Mouse (Mus musculus): ENCODE results near the gene Bcl2l12. TPM values are rescaled to one million over a fixed set of nuclear protein-coding genes. Genes with fewer than 3 reads are reported as not detected.

Bcl2l12 gene
- polyA plus RNA-seq, 1 experiment from 2014 or later, result 42.1 TPM

Small RNA genes lying within 50 kb of the gene (microRNA-seq; reads per million reads assigned to microRNA genes)
- gene Mir7054, result not detected

Other genes with a start within 250 kb of the Bcl2l12 start
- gene Zfp473, start 247.7 kb downstream of the Bcl2l12 start, polyA plus RNA-seq (2016; fragmentation: Nextera tagmentation; extraction: Ambion mirVana), result 0.78 and 0.98 TPM in 2 replicates
- gene Nup62, start 182.6 kb downstream of the Bcl2l12 start, polyA plus RNA-seq (2016; fragmentation: Nextera tagmentation; extraction: Ambion mirVana), result 90.9 and 93.3 TPM in 2 replicates
- 0.78 and 1.1 TPM in 2 replicates for gene Il4i1, start 182.3 kb downstream of the Bcl2l12 start, polyA plus RNA-seq (2016; fragmentation: Nextera tagmentation; extraction: Ambion mirVana)
- 2.6 and 2.7 TPM in 2 replicates for gene Atf5, start 182.1 kb downstream of the Bcl2l12 start, polyA plus RNA-seq (2016; fragmentation: Nextera tagmentation; extraction: Ambion mirVana)
- 105 and 108 TPM in 2 replicates for gene Akt1s1, start 149.7 kb downstream of the Bcl2l12 start, polyA plus RNA-seq (2016; fragmentation: Nextera tagmentation; extraction: Ambion mirVana)
- 60.0 and 61.2 TPM in 2 replicates for gene Tbc1d17, start 149.6 kb downstream of the Bcl2l12 start, polyA plus RNA-seq (2016; fragmentation: Nextera tagmentation; extraction: Ambion mirVana)
- gene Pnkp, start 141.6 kb downstream of the Bcl2l12 start, polyA plus RNA-seq (2016; fragmentation: Nextera tagmentation; extraction: Ambion mirVana), result 23.3 and 27.0 TPM in 2 replicates
- gene Ptov1, start 128.9 kb downstream of the Bcl2l12 start, polyA plus RNA-seq (2016; fragmentation: Nextera tagmentation; extraction: Ambion mirVana), result 308 and 321 TPM in 2 replicates
- 76.8 and 81.2 TPM in 2 replicates for gene Med25, start 106.0 kb downstream of the Bcl2l12 start, polyA plus RNA-seq (2016; fragmentation: Nextera tagmentation; extraction: Ambion mirVana)
- 12.0 and 12.6 TPM in 2 replicates for gene Fuz, start 102.6 kb downstream of the Bcl2l12 start, polyA plus RNA-seq (2016; fragmentation: Nextera tagmentation; extraction: Ambion mirVana)
- gene Ap2a1, start 69.2 kb downstream of the Bcl2l12 start, polyA plus RNA-seq (2016; fragmentation: Nextera tagmentation; extraction: Ambion mirVana), result 74.5 and 77.2 TPM in 2 replicates
- 0.19 TPM in 1 of 2 replicates, not detected in the other for gene Tsks, start 55.5 kb downstream of the Bcl2l12 start, polyA plus RNA-seq (2016; fragmentation: Nextera tagmentation; extraction: Ambion mirVana)
- 10.7 and 11.5 TPM in 2 replicates for gene Cpt1c, start 23.9 kb downstream of the Bcl2l12 start, polyA plus RNA-seq (2016; fragmentation: Nextera tagmentation; extraction: Ambion mirVana)
- 377 and 394 TPM in 2 replicates for gene Prmt1, start 12.1 kb downstream of the Bcl2l12 start, polyA plus RNA-seq (2016; fragmentation: Nextera tagmentation; extraction: Ambion mirVana)
- gene Irf3, start 1.1 kb downstream of the Bcl2l12 start, polyA plus RNA-seq (2016; fragmentation: Nextera tagmentation; extraction: Ambion mirVana), result 59.5 and 60.8 TPM in 2 replicates
- 37.0 and 41.2 TPM in 2 replicates for gene Scaf1, start 17.7 kb upstream of the Bcl2l12 start, polyA plus RNA-seq (2016; fragmentation: Nextera tagmentation; extraction: Ambion mirVana)
- gene Rras, start 19.2 kb upstream of the Bcl2l12 start, polyA plus RNA-seq (2016; fragmentation: Nextera tagmentation; extraction: Ambion mirVana), result 79.3 and 79.4 TPM in 2 replicates
- 7.1 and 7.2 TPM in 2 replicates for gene Prr12, start 54.2 kb upstream of the Bcl2l12 start, polyA plus RNA-seq (2016; fragmentation: Nextera tagmentation; extraction: Ambion mirVana)
- gene Nosip, start 63.7 kb upstream of the Bcl2l12 start, polyA plus RNA-seq (2016; fragmentation: Nextera tagmentation; extraction: Ambion mirVana), result 43.3 and 45.7 TPM in 2 replicates
- gene Prrg2, start 64.0 kb upstream of the Bcl2l12 start, polyA plus RNA-seq (2016; fragmentation: Nextera tagmentation; extraction: Ambion mirVana), result 13.6 and 14.0 TPM in 2 replicates
- gene Rcn3, start 93.5 kb upstream of the Bcl2l12 start, polyA plus RNA-seq (2016; fragmentation: Nextera tagmentation; extraction: Ambion mirVana), result 290 and 291 TPM in 2 replicates
- gene Fcgrt, start 105.1 kb upstream of the Bcl2l12 start, polyA plus RNA-seq (2016; fragmentation: Nextera tagmentation; extraction: Ambion mirVana), result 28.1 and 28.3 TPM in 2 replicates
- 1,003 and 1,022 TPM in 2 replicates for gene Rps11, start 125.7 kb upstream of the Bcl2l12 start, polyA plus RNA-seq (2016; fragmentation: Nextera tagmentation; extraction: Ambion mirVana)
- 868 and 880 TPM in 2 replicates for gene Rpl13a, start 130.0 kb upstream of the Bcl2l12 start, polyA plus RNA-seq (2016; fragmentation: Nextera tagmentation; extraction: Ambion mirVana)
- gene Gm45713, start 137.5 kb upstream of the Bcl2l12 start, polyA plus RNA-seq (2016; fragmentation: Nextera tagmentation; extraction: Ambion mirVana), result 0.22 and 0.50 TPM in 2 replicates
- gene Flt3l, start 137.7 kb upstream of the Bcl2l12 start, polyA plus RNA-seq (2016; fragmentation: Nextera tagmentation; extraction: Ambion mirVana), result 1.1 and 1.2 TPM in 2 replicates
- gene Pih1d1, start 155.6 kb upstream of the Bcl2l12 start, polyA plus RNA-seq (2016; fragmentation: Nextera tagmentation; extraction: Ambion mirVana), result 81.3 and 86.2 TPM in 2 replicates
- 34.9 and 39.6 TPM in 2 replicates for gene Aldh16a1, start 155.9 kb upstream of the Bcl2l12 start, polyA plus RNA-seq (2016; fragmentation: Nextera tagmentation; extraction: Ambion mirVana)
- 2.6 and 3.8 TPM in 2 replicates for gene Slc17a7, start 165.2 kb upstream of the Bcl2l12 start, polyA plus RNA-seq (2016; fragmentation: Nextera tagmentation; extraction: Ambion mirVana)
- not detected in 2 replicates for gene Gfy, start 180.9 kb upstream of the Bcl2l12 start, polyA plus RNA-seq (2016; fragmentation: Nextera tagmentation; extraction: Ambion mirVana)
- 0.40 TPM in 1 of 2 replicates, not detected in the other for gene Pth2, start 182.3 kb upstream of the Bcl2l12 start, polyA plus RNA-seq (2016; fragmentation: Nextera tagmentation; extraction: Ambion mirVana)
- 0.62 and 0.70 TPM in 2 replicates for gene Ccdc155, start 206.2 kb upstream of the Bcl2l12 start, polyA plus RNA-seq (2016; fragmentation: Nextera tagmentation; extraction: Ambion mirVana)
- gene Dkkl1, start 213.4 kb upstream of the Bcl2l12 start, polyA plus RNA-seq (2016; fragmentation: Nextera tagmentation; extraction: Ambion mirVana), result 0.99 and 1.5 TPM in 2 replicates
- gene Tead2, start 217.0 kb upstream of the Bcl2l12 start, polyA plus RNA-seq (2016; fragmentation: Nextera tagmentation; extraction: Ambion mirVana), result 131 and 138 TPM in 2 replicates
- gene Cd37, start 240.4 kb upstream of the Bcl2l12 start, polyA plus RNA-seq (2016; fragmentation: Nextera tagmentation; extraction: Ambion mirVana), result 1.2 and 1.4 TPM in 2 replicates
- gene Slc6a16, start 242.4 kb upstream of the Bcl2l12 start, polyA plus RNA-seq (2016; fragmentation: Nextera tagmentation; extraction: Ambion mirVana), result 0.37 TPM in 2 replicates